In genomic region chr1:39859213-39859612, GRCm38 (mm10) we compare ENCODE assay signal across 24 mouse cellular contexts. TPM values are rescaled to one million over a fixed set of nuclear protein-coding genes. Genes with fewer than 3 reads are reported as not detected.
DNase-seq lines count a peak whose midpoint lies in the region; ATAC-seq and TF ChIP-seq lines count a peak whose summit lies in the region.
"Had no signal": no experiment of that assay in that cellular context is flagged by ENCODE, and none has a peak within 500 bp of the region (broad histone marks: within the 10 kb centered on the region; RNA-seq: fewer than 3 reads in every experiment).

No protein-coding gene starts in this region.

- WGBS in intestine, embryonic 15.5 days = 38% methylated on average over 6 of the region's 6 CpGs
- 50% methylated on average over 6 of the region's 6 CpGs for WGBS in intestine, postnatal 0 days
- 16% methylated on average over 6 of the region's 6 CpGs for WGBS in limb, embryonic 10.5 days
- WGBS in forebrain, embryonic 14.5 days = 59% methylated on average over 6 of the region's 6 CpGs

- ATAC-seq in intestine, embryonic 15.5 days = 0 out of 2 replicates have a peak, but pooled peaks have one; percentile 23
- no peak for ATAC-seq in intestine, postnatal 0 days
- ATAC-seq in megakaryocyte, adult 5-6 weeks (ENCODE audit: poor library complexity, severe bottlenecking) = no peak
- no peak for ATAC-seq in forebrain, embryonic 14.5 days
- ATAC-seq: midbrain, embryonic 16.5 days had no signal

- H3K27ac ChIP-seq in intestine, embryonic 15.5 days = no peak overlapping the region
- H3K27ac ChIP-seq in intestine, postnatal 0 days (ENCODE audit: low read depth, low read length) = no peak overlapping the region
- H3K27ac ChIP-seq in limb, embryonic 10.5 days = no peak overlapping the region
- H3K27ac ChIP-seq in forebrain, embryonic 14.5 days (ENCODE audit: low read depth, low read length) = no peak overlapping the region
- H3K27ac ChIP-seq: forebrain, embryonic 12.5 days; hindbrain, embryonic 10.5 days; layer of hippocampus, adult 2 months; lung, embryonic 15.5 days had no signal

- no peaks in the 10 kb centered on the region for H3K27me3 ChIP-seq in intestine, embryonic 15.5 days (replicated peaks)
- H3K27me3 ChIP-seq in intestine, postnatal 0 days (replicated peaks; ENCODE audit: control insufficient read depth, insufficient read depth, low read length) = no peaks in the 10 kb centered on the region
- H3K27me3 ChIP-seq in megakaryocyte, embryonic 14.5 days (replicated peaks) = peaks cover 48% of the 10 kb centered on the region
- H3K27me3 ChIP-seq in limb, embryonic 10.5 days (ENCODE audit: low read depth, poor library complexity, severe bottlenecking) = no peaks in the 10 kb centered on the region
- no peaks in the 10 kb centered on the region for H3K27me3 ChIP-seq in forebrain, embryonic 14.5 days (replicated peaks; ENCODE audit: control insufficient read depth, insufficient read depth, low read length)
- H3K27me3 ChIP-seq: lung, embryonic 15.5 days had no signal

- no peaks in the 10 kb centered on the region for H3K36me3 ChIP-seq in intestine, embryonic 15.5 days
- no peaks in the 10 kb centered on the region for H3K36me3 ChIP-seq in intestine, postnatal 0 days (ENCODE audit: control insufficient read depth, insufficient read depth)
- no peaks in the 10 kb centered on the region for H3K36me3 ChIP-seq in megakaryocyte, embryonic 14.5 days (replicated peaks; ENCODE audit: low read length)
- no peaks in the 10 kb centered on the region for H3K36me3 ChIP-seq in limb, embryonic 10.5 days
- no peaks in the 10 kb centered on the region for H3K36me3 ChIP-seq in forebrain, embryonic 14.5 days (ENCODE audit: control insufficient read depth, insufficient read depth, low read length)
- H3K36me3 ChIP-seq: forebrain, embryonic 12.5 days; hindbrain, embryonic 10.5 days; lung, embryonic 15.5 days had no signal

- H3K4me1 ChIP-seq in intestine, embryonic 15.5 days (replicated peaks) = no peaks in the 10 kb centered on the region
- H3K4me1 ChIP-seq in intestine, postnatal 0 days (replicated peaks; ENCODE audit: control insufficient read depth, insufficient read depth, low read length) = no peaks in the 10 kb centered on the region
- H3K4me1 ChIP-seq in megakaryocyte, embryonic 14.5 days = 0 out of 2 replicates have a peak, but pooled peaks cover 6% of the 10 kb centered on the region
- H3K4me1 ChIP-seq in limb, embryonic 10.5 days = peaks cover 8% of the 10 kb centered on the region
- no peaks in the 10 kb centered on the region for H3K4me1 ChIP-seq in forebrain, embryonic 14.5 days (ENCODE audit: control insufficient read depth, insufficient read depth, low read length)
- H3K4me1 ChIP-seq: forebrain, embryonic 12.5 days; lung, embryonic 15.5 days had no signal

- TF ChIP-seq CTCF in intestine, postnatal 0 days (IDR thresholded peaks at IDR 0.05; ENCODE audit: low read depth) = no peak

- H3K4me3 ChIP-seq in intestine, embryonic 15.5 days (replicated peaks) = no peak overlapping the region
- no peak overlapping the region for H3K4me3 ChIP-seq in intestine, postnatal 0 days (ENCODE audit: low read depth, low read length)
- H3K4me3 ChIP-seq in megakaryocyte, embryonic 14.5 days (replicated peaks) = peak overlapping the region; percentile 20
- H3K4me3 ChIP-seq in limb, embryonic 10.5 days = no peak overlapping the region
- H3K4me3 ChIP-seq in forebrain, embryonic 14.5 days (ENCODE audit: low read depth, low read length) = no peak overlapping the region
- H3K4me3 ChIP-seq: forebrain, embryonic 12.5 days; hindbrain, embryonic 10.5 days; layer of hippocampus, adult 2 months; lung, embryonic 15.5 days had no signal

- DNase-seq in embryo, embryonic 11 days = peak; percentile 37
- no peak for DNase-seq in T-cell, adult 2 months (ENCODE audit: low spot score)
- no peak for DNase-seq in limb, embryonic 10.5 days (ENCODE audit: low spot score)
- no peak for DNase-seq in forebrain, embryonic 14.5 days (ENCODE audit: low spot score)
- DNase-seq: adrenal gland, postnatal 25 days; cerebellum, adult 2 months; gastrocnemius, postnatal 36 days; left cerebral cortex, postnatal 4 days had no signal

- H3K9ac ChIP-seq in intestine, embryonic 15.5 days = no peak overlapping the region
- no peak overlapping the region for H3K9ac ChIP-seq in intestine, postnatal 0 days (ENCODE audit: low read depth, low read length)
- H3K9ac ChIP-seq in forebrain, embryonic 14.5 days (ENCODE audit: low read length) = no peak overlapping the region; the same call in 1 of the 2 replicates
- H3K9ac ChIP-seq: forebrain, embryonic 12.5 days; lung, embryonic 15.5 days had no signal

- no peaks in the 10 kb centered on the region for H3K9me3 ChIP-seq in intestine, embryonic 15.5 days
- no peaks in the 10 kb centered on the region for H3K9me3 ChIP-seq in intestine, postnatal 0 days (ENCODE audit: control insufficient read depth)
- H3K9me3 ChIP-seq in megakaryocyte, embryonic 14.5 days = no peaks in the 10 kb centered on the region
- H3K9me3 ChIP-seq in limb, embryonic 10.5 days (replicated peaks) = no peaks in the 10 kb centered on the region
- no peaks in the 10 kb centered on the region for H3K9me3 ChIP-seq in forebrain, embryonic 14.5 days (replicated peaks; ENCODE audit: control insufficient read depth, low read length)
- H3K9me3 ChIP-seq: forebrain, embryonic 12.5 days; hindbrain, embryonic 10.5 days; lung, embryonic 15.5 days had no signal

- H3K4me2 ChIP-seq in intestine, embryonic 15.5 days (replicated peaks) = no peak overlapping the region
- H3K4me2 ChIP-seq in intestine, postnatal 0 days (replicated peaks; ENCODE audit: low read depth) = no peak overlapping the region
- H3K4me2 ChIP-seq in forebrain, embryonic 14.5 days (ENCODE audit: low read length) = no peak overlapping the region
- H3K4me2 ChIP-seq: forebrain, embryonic 12.5 days; liver, embryonic 11.5 days; lung, embryonic 15.5 days had no signal

RNA-seq across cellular contexts. Expression of gene Map4k4, which starts 41.5 kb away (rescaled TPM):
- polyA plus RNA-seq in intestine, embryonic 15.5 days (2015; fragmentation: Nextera tagmentation; extraction: Ambion mirVana) = 20.0 and 25.5 TPM in 2 replicates
- 6.8 and 9.3 TPM in 2 replicates for polyA plus RNA-seq in intestine, postnatal 0 days (2015; fragmentation: Nextera tagmentation; extraction: Ambion mirVana)
- polyA plus RNA-seq in megakaryocyte, embryonic 14.5 days (2012; ENCODE audit: insufficient read depth, low replicate concordance) = 13.5 and 22.8 TPM in 2 replicates
- total RNA-seq in megakaryocyte, adult 5-6 weeks (2015) = 52.1 and 52.3 TPM in 2 replicates
- 190 and 228 TPM in 2 replicates for total RNA-seq in megakaryocyte, adult 5-6 weeks (2017)
- polyA plus RNA-seq in limb, embryonic 10.5 days (2016; fragmentation: Nextera tagmentation; extraction: Ambion mirVana) = 33.8 and 45.4 TPM in 2 replicates
- polyA plus RNA-seq in forebrain, embryonic 14.5 days (2014; fragmentation: Nextera tagmentation; extraction: Ambion mirVana) = 29.2 and 36.2 TPM in 2 replicates

RNA-seq across cellular contexts. Expression of gene Gm3646, which starts 54.1 kb away (rescaled TPM):
- not detected in 2 replicates for polyA plus RNA-seq in intestine, embryonic 15.5 days (2015; fragmentation: Nextera tagmentation; extraction: Ambion mirVana)
- 0.54 TPM in 1 of 2 replicates, not detected in the other for polyA plus RNA-seq in intestine, postnatal 0 days (2015; fragmentation: Nextera tagmentation; extraction: Ambion mirVana)
- polyA plus RNA-seq in megakaryocyte, embryonic 14.5 days (2012; ENCODE audit: insufficient read depth, low replicate concordance) = not detected in 2 replicates
- total RNA-seq in megakaryocyte, adult 5-6 weeks (2015) = not detected in 2 replicates
- not detected in 2 replicates for total RNA-seq in megakaryocyte, adult 5-6 weeks (2017)
- polyA plus RNA-seq in limb, embryonic 10.5 days (2016; fragmentation: Nextera tagmentation; extraction: Ambion mirVana) = not detected in 2 replicates
- not detected in 2 replicates for polyA plus RNA-seq in forebrain, embryonic 14.5 days (2014; fragmentation: Nextera tagmentation; extraction: Ambion mirVana)
- total RNA-seq: adrenal gland, postnatal 25 days; common myeloid progenitor, adult 5-6 weeks; layer of hippocampus, adult 2 months; left cerebral cortex, adult 18-20 months; left cerebral cortex, postnatal 4 days; megakaryocyte-erythroid progenitor cell, adult 5-6 weeks had no signal
- polyA plus RNA-seq: cerebellum, adult 2 months; forebrain, embryonic 12.5 days; hindbrain, embryonic 10.5 days; liver, embryonic 11.5 days; lung, embryonic 15.5 days; midbrain, embryonic 16.5 days; spleen, adult 2 months; stomach, embryonic 16.5 days; thymus, postnatal 0 days had no signal
